Mouse (Mus musculus): ENCODE measurements around the gene Qars. TPM values are rescaled to one million over a fixed set of nuclear protein-coding genes. Genes with fewer than 3 reads are reported as not detected.

The Qars gene
- polyA plus RNA-seq (2012; rRNA removed; ENCODE audit: low replicate concordance): 171 and 217 TPM in 2 replicates

DNA sequence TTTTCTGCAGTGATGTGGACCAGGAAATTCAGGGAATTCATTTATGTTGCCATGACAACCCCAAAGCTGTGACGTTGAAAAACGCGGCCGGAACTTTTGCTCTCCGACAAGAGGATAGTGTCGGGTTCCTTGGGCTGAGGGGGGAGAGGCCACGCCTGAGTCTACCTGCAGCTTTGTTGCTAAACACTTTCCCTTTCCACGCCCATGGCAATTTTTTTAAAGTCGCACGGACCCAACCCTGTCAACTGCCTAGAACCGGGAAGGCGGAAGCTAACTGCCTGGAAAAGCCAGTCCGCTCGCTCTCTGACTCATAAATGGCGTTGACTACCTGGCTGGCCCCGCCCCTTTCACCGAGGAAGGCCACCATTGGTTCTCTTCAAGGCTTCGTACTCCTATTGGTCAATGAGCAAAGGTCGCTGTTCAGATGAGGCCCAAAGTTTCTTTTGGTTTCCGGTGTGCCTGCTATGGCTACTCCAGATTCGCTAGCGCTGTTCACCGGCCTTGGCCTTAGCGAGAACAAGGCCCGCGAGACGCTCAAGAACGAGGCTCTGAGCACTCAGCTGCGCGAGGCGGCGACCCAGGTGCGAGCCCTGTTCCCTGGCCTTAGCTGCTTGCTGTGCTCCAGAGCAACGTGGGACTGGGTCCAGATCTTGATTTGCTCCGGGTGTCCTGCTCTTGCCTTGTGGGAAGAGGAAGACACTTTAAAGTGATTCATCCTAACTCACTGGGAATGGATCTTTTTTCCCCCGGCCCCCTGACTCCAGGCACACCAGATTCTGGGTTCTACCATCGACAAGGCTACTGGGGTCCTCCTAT lies at the start of gene Qars:
Qars (plus strand) TSS at position 88 of the 816 bp plus-strand sequence.

DNA sequence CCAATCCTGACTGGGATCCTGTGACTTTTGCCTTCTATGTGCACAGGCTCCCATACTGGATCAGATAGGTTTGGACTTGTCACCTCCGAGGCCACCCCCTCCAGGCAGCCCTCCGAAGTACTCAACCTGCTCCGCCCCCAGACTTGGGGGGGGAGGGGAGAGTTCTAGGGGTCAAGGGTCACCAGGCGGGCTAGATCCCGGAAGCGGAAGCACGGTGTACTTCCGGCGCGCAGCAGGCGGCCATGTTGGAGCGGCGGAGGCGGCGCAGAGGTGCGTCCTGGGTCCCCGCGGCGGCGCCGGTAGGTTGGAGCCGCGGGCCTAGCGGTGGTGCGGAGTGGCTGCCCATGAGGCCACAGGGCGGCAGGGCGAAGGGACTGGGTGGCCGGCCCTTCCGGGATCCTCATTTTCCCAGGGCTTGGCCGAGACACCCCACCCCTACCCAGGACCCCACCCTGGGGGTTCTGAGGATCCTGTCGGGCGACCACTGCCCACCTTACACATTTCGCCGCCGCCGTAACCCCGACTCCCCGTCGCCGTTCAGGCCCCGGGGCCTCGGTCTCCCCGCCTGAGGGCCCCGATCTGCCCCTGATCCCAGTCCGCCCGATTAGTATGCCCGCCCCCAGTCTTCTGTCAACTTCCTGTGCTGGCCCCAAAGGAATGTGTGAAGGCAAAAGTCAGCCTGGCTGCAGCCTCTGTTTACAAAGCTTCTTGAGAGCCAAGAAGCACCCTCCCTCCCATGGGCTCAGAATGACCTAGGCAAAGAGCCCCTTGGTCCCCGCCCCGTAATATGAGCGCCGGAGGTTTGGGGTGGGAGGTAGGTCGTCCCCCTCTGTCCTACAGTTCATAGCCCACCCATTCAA lies 47.0 kb upstream of the Qars start, which contains the start of gene Ccdc71:
Ccdc71 (plus strand) TSS at position 209 of the 860 bp plus-strand sequence.

DNA sequence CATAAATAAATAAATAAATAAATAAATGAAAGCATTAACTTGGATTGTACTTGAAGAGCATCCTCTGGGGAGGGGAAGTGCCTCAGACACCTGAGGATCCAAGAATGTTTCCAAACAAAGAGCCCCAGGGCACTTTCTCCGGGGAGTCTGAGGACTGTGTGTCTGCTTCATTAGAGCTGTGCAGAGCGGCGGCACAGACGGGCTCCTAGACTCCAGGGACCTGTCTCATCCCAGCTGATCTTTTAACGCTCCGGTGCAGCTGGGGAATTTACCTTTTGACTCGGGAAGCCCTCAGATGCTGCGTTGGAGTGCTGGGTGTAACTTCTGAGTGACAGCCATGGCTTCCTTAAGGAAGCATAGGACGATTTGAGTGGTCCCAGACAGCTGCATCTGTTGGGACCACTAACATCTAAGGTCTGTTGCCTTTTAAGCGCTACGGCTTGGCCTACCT lies 46.3 kb upstream of the Qars start, which contains the start of gene Klhdc8b:
Klhdc8b (minus strand) TSS at position 401 of the 451 bp plus-strand sequence.

DNA sequence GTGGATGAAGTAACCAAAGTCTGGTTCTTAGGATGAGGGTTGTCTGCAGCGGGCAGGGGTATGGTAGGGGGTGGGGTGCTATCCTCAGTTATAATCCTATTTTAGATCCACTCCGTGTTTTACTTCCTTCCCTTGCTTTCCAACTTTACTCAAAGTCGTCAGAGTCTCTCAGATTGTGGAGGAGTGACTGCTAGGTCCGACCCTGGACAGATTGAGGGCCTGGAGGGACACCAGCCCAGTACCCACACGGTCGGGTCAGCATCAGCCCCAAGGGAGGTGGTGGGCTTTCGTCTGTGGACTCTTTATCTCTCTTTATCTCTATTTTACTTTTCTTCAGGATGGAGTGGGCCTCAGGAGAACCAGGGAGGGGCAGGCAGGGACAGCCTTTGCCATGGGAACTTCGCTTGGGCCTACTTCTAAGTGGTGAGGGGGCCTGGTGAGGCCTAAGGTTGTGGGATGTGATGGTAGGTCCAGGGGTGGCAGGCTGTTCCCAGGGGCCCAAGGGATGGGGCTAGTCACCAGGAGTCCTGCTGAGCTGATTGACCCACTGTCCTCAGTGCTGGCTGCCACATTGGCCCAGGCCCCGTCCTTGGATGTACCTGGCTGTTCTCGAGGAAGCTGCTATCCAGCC lies 27.7 kb upstream of the Qars start, which contains the start of gene Lamb2:
Lamb2 (plus strand) TSS at position 16 of the 631 bp plus-strand sequence.

DNA sequence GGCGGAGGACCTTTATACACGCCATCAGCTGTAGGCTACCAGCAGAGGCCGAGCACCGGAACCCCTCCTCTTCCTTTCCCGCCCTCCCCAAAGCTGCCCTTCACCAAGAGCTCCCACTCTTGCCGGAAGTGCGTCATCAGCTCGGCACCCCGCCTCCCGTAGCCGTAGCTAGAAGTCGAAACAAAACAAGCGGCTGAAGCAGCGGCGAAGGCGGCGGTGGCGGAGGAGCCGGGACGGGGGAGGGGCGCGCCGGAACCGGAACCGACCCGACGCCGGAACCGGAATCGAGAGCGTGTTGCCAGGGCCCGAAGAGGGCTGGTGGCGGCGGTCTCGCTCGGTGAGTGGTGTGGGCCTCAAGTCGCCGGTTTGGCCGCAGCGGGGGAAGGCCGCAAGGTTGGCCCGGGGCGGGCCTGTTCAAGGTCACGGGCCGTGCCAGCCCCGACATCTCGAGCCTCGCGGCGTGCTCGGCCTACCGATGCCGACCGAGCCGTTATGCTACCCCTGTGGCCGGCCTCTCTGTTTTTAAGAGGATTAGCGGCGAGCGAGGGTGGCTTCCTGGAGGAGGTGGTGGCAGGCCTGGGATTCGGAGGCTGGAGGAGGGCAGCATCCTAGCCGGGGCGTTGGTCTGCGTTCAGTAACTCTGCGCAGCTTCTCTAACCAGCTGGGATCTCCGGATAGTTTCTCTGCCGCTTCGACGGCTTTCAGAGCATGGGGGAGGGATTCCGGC lies 16.8 kb upstream of the Qars start, which contains the start of gene Usp19:
Usp19 (plus strand) TSS at position 44 of the 727 bp plus-strand sequence.

DNA sequence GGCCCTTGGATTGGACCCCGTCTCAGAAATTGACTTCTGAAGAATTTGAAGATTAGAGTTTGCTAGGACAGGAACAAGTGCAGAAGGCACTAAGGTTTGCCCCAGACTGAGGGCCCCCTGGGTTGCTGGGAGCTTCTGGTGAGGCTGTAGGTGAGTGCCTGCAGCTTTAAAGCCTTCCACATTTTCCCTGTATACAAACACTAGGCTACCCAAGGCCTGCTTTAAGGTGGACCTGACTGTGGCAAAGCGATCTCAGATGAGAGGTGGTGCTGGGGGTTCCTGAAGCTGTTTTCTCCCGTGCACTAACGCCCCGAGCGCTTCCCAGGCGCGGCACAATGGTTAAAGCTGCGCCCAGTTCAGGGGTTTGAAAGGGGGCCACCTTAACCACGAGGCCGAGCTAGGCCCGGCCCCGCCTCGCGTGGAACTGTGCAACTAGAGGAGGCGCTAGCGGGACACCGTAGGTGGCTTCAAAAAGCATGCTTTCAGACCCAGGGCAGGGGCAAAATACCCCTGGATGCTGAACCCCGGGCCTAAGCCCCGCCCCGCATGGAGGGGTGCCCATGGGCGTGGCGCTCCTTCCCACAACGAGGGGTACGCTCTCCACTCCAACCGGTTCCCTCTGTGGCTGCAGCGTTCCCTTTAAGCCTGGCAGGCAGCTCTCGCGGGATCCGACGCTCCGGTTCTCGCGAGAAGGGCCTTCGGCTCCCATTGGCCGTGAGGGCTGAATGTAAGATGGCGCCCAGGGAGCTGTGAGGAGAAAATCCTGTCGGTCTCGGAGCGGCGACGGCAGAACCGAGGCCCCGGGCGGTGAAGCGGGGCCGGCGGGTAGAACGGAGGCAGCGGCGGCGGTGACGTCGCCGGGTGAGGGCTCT lies 9.1 kb downstream of the Qars start, which contains the start of gene Qrich1:
Qrich1 (plus strand) TSS at position 427 of the 872 bp plus-strand sequence.

DNA sequence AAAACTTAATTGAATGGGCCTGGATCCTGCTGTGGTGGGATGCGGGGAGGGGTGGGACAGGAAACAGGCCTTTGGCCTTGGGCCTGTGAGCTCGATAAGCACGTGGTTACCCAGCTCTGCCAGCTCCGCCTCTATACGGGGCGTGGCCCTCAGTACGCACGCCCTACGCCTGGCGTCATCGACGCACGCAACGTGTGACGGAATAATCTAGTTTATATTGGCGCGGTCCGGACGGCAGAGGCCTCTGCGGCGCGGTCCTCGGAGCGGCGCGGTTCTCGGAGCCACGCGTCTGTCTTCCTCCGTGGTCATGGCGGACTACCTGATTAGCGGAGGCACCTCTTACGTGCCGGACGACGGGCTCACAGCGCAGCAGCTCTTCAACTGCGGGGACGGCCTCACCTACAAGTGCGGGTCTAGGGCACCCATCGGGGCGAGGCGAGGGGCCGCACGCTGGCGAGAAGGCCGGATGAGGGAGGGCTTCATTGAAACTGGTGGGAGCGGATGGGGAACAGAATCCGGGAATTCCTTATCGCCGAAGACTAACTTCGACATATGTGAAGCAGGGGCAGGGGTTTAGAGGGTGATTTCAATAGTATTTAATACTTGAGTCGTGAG lies 52.8 kb downstream of the Qars start, which contains the start of gene Impdh2:
Impdh2 (plus strand) TSS at position 60 of the 615 bp plus-strand sequence.

Other genes with a start within 250 kb of the Qars start
- 72.6 and 76.3 TPM in 2 replicates for gene Dag1, start 243.7 kb upstream of the Qars start, polyA plus RNA-seq (2012; rRNA removed; ENCODE audit: low replicate concordance)
- 14.5 and 29.8 TPM in 2 replicates for gene Nicn1, start 217.3 kb upstream of the Qars start, polyA plus RNA-seq (2012; rRNA removed; ENCODE audit: low replicate concordance)
- 7.5 and 10.4 TPM in 2 replicates for gene Amt, start 210.9 kb upstream of the Qars start, polyA plus RNA-seq (2012; rRNA removed; ENCODE audit: low replicate concordance)
- 125 and 183 TPM in 2 replicates for gene Rhoa, start 201.6 kb upstream of the Qars start, polyA plus RNA-seq (2012; rRNA removed; ENCODE audit: low replicate concordance)
- 43.9 and 96.1 TPM in 2 replicates for gene Tcta, start 201.5 kb upstream of the Qars start, polyA plus RNA-seq (2012; rRNA removed; ENCODE audit: low replicate concordance)
- 1,029 and 1,673 TPM in 2 replicates for gene Gpx1, start 168.8 kb upstream of the Qars start, polyA plus RNA-seq (2012; rRNA removed; ENCODE audit: low replicate concordance)
- gene Usp4, start 159.9 kb upstream of the Qars start, polyA plus RNA-seq (2012; rRNA removed; ENCODE audit: low replicate concordance): 59.2 and 62.9 TPM in 2 replicates
- gene 1700102P08Rik, start 114.9 kb upstream of the Qars start, polyA plus RNA-seq (2012; rRNA removed; ENCODE audit: low replicate concordance): 0.34 and 0.48 TPM in 2 replicates
- 0.03 TPM in 1 of 2 replicates, not detected in the other for gene Ccdc36, start 79.2 kb upstream of the Qars start, polyA plus RNA-seq (2012; rRNA removed; ENCODE audit: low replicate concordance)
- gene BC048562, start 71.2 kb upstream of the Qars start, polyA plus RNA-seq (2012; rRNA removed; ENCODE audit: low replicate concordance): not detected in 2 replicates
- 24.9 and 25.2 TPM in 2 replicates for gene Ccdc71, start 47.2 kb upstream of the Qars start, polyA plus RNA-seq (2012; rRNA removed; ENCODE audit: low replicate concordance)
- 44.0 and 53.3 TPM in 2 replicates for gene Klhdc8b, start 46.1 kb upstream of the Qars start, polyA plus RNA-seq (2012; rRNA removed; ENCODE audit: low replicate concordance)
- gene Lamb2, start 28.0 kb upstream of the Qars start, polyA plus RNA-seq (2012; rRNA removed; ENCODE audit: low replicate concordance): 152 and 195 TPM in 2 replicates
- gene Usp19, start 17.1 kb upstream of the Qars start, polyA plus RNA-seq (2012; rRNA removed; ENCODE audit: low replicate concordance): 177 and 200 TPM in 2 replicates
- gene Qrich1, start 9.1 kb downstream of the Qars start, polyA plus RNA-seq (2012; rRNA removed; ENCODE audit: low replicate concordance): 121 and 153 TPM in 2 replicates
- gene Impdh2, start 52.6 kb downstream of the Qars start, polyA plus RNA-seq (2012; rRNA removed; ENCODE audit: low replicate concordance): 76.5 and 81.5 TPM in 2 replicates
- 54.9 and 58.4 TPM in 2 replicates for gene Ndufaf3, start 59.7 kb downstream of the Qars start, polyA plus RNA-seq (2012; rRNA removed; ENCODE audit: low replicate concordance)
- 215 and 258 TPM in 2 replicates for gene Dalrd3, start 62.2 kb downstream of the Qars start, polyA plus RNA-seq (2012; rRNA removed; ENCODE audit: low replicate concordance)
- gene Wdr6, start 71.0 kb downstream of the Qars start, polyA plus RNA-seq (2012; rRNA removed; ENCODE audit: low replicate concordance): 39.5 and 43.9 TPM in 2 replicates
- gene P4htm, start 90.0 kb downstream of the Qars start, polyA plus RNA-seq (2012; rRNA removed; ENCODE audit: low replicate concordance): 7.2 and 10.5 TPM in 2 replicates
- gene Arih2, start 141.7 kb downstream of the Qars start, polyA plus RNA-seq (2012; rRNA removed; ENCODE audit: low replicate concordance): 26.9 and 47.5 TPM in 2 replicates
- gene Slc25a20, start 154.4 kb downstream of the Qars start, polyA plus RNA-seq (2012; rRNA removed; ENCODE audit: low replicate concordance): 34.9 and 55.0 TPM in 2 replicates
- 11.2 and 21.9 TPM in 2 replicates for gene Prkar2a, start 181.6 kb downstream of the Qars start, polyA plus RNA-seq (2012; rRNA removed; ENCODE audit: low replicate concordance)

All from mammary gland, adult 2 months (tissue).